Mouse (Mus musculus): ENCODE data around the gene Irf5. TPM values are rescaled to one million over a fixed set of nuclear protein-coding genes. Genes with fewer than 3 reads are reported as not detected.

Irf5 gene
- polyA plus RNA-seq, 1 experiment from 2014 or later: 5.0 TPM

DNA sequence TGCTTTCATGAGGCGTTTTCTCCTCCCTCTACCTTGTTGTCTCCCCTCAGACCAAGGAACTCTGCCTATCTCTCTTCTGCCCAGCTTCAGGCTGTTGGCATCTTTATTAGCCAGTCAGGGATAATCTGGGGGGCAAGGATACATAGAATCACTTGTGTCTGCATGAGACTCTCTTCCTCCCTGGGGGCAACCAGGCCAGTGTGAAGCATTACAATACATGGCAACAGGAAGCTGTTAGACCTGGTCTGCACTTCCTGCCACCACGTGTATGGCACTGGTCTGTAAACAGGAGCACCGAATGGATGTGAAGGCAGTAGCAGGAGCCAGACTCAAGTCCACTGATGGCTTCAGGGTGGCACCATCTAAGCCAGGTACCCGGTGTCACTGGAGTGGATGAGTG lies 3.6 kb downstream of the Irf5 start:
- Histone ChIP-seq H3K4me3 (ENCODE audit: low read length) (no peak overlapping the region), H3K4me1 (ENCODE audit: control insufficient read depth, insufficient read depth, low read length) (peaks cover 19% of the 10 kb centered on the region), H3K4me2 (replicated peaks; ENCODE audit: low read depth, low read length) (no peak overlapping the region), H3K9me3 (ENCODE audit: control insufficient read depth, low read length) (no peaks in the 10 kb centered on the region), H3K36me3 (ENCODE audit: control insufficient read depth, insufficient read depth, low read length) (no peaks in the 10 kb centered on the region), H3K27ac (ENCODE audit: low read depth, low read length) (no peak overlapping the region), H3K27me3 (ENCODE audit: control insufficient read depth, insufficient read depth, low read length) (peaks cover 31% of the 10 kb centered on the region), H3K9ac (ENCODE audit: low read depth, low read length) (no peak overlapping the region)
- ATAC-seq (ENCODE audit: low FRiP score, low TSS enrichment): no peak
- 56% methylated on average over 4 of the region's 4 CpGs for WGBS

DNA sequence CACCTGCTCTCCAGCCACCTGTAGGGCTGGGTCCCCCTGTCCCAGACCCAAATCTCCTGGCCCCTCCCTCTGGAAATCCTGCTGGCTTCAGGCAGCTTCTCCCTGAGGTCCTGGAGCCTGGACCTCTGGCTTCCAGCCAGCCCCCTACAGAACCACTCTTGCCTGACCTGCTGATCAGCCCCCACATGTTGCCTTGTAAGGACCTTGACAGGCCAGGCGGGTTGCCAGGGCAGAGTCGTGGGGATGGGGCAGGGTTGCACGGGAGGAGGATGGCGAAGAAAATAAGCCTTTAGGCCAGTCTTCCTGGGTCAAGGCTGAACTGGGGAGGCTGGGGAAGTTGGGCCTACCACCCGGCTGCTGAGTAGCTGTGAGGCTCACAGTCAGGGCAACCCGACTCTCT lies 8.9 kb downstream of the Irf5 start:
- ATAC-seq (ENCODE audit: low FRiP score, low TSS enrichment): peak; percentile 51; the same call in 1 of the 2 replicates
- H3K9ac ChIP-seq (ENCODE audit: low read depth, low read length): no peak overlapping the region; the same call in 1 of the 2 replicates
- WGBS: 40% methylated on average over 6 of the region's 6 CpGs

DNA sequence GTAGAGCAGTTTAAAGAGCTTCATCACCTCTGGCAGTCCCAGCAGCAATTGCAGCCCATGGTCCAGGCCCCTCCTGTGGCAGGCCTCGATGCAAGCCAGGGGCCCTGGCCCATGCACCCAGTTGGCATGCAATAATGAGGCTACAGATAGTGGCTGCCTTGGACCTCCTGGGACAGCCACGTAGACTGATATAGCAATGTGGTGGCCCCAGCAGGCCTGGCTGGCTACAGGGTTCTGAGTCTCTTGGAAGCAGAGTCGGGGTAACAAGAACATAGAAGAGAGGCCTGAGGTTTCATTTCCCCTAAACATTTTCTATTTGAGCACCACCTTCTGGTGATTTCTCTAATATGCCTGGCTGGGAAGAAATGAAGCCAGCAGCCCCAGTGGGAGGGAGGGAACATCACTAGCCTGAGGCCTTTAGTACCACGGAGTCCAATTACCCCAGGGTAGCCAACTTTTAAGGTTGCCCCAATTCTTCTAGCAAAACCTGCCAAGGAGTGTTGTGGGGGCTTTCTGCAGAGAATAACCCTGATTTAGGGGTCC lies 10.3 kb downstream of the Irf5 start:
- H3K27ac ChIP-seq (ENCODE audit: low read depth, low read length): no peak overlapping the region
- WGBS: 67% methylated on average over 4 of the region's 4 CpGs
- H3K4me1 ChIP-seq (ENCODE audit: control insufficient read depth, insufficient read depth, low read length): no peaks in the 10 kb centered on the region
- H3K4me3 ChIP-seq (ENCODE audit: low read length): no peak overlapping the region
- ATAC-seq (ENCODE audit: low FRiP score, low TSS enrichment): 0 out of 2 replicates have a peak, but pooled peaks have one; percentile 46
- H3K27me3 ChIP-seq (ENCODE audit: control insufficient read depth, insufficient read depth, low read length): no peaks in the 10 kb centered on the region; the same call in 1 of the 2 replicates
- no peak overlapping the region for H3K4me2 ChIP-seq (replicated peaks; ENCODE audit: low read depth, low read length)
- no peak overlapping the region; the same call in 1 of the 2 replicates for H3K9ac ChIP-seq (ENCODE audit: low read depth, low read length)
- no peaks in the 10 kb centered on the region for H3K9me3 ChIP-seq (ENCODE audit: control insufficient read depth, low read length)
- peaks cover 12% of the 10 kb centered on the region for H3K36me3 ChIP-seq (ENCODE audit: control insufficient read depth, insufficient read depth, low read length)

More for the DNA sequence above, 8.9 kb downstream of the Irf5 start:
- no peak overlapping the region for H3K4me2 ChIP-seq (replicated peaks; ENCODE audit: low read depth, low read length)
- no peaks in the 10 kb centered on the region for H3K9me3 ChIP-seq (ENCODE audit: control insufficient read depth, low read length)
- no peak overlapping the region for H3K27ac ChIP-seq (ENCODE audit: low read depth, low read length)
- H3K4me1 ChIP-seq (ENCODE audit: control insufficient read depth, insufficient read depth, low read length): no peaks in the 10 kb centered on the region
- H3K4me3 ChIP-seq (ENCODE audit: low read length): no peak overlapping the region
- H3K36me3 ChIP-seq (ENCODE audit: control insufficient read depth, insufficient read depth, low read length): peaks cover 9% of the 10 kb centered on the region; the same call in 1 of the 2 replicates
- H3K27me3 ChIP-seq (ENCODE audit: control insufficient read depth, insufficient read depth, low read length): no peaks in the 10 kb centered on the region; the same call in 1 of the 2 replicates

GRCm38 (mm10) chr6:29537221-29537620 lies 10.8 kb downstream of the Irf5 start:
- Histone ChIP-seq H3K27me3 (ENCODE audit: control insufficient read depth, insufficient read depth, low read length) (no peaks in the 10 kb centered on the region; the same call in 1 of the 2 replicates), H3K9me3 (ENCODE audit: control insufficient read depth, low read length) (no peaks in the 10 kb centered on the region), H3K4me2 (replicated peaks; ENCODE audit: low read depth, low read length) (no peak overlapping the region), H3K4me1 (ENCODE audit: control insufficient read depth, insufficient read depth, low read length) (no peaks in the 10 kb centered on the region), H3K36me3 (ENCODE audit: control insufficient read depth, insufficient read depth, low read length) (peaks cover 17% of the 10 kb centered on the region), H3K4me3 (ENCODE audit: low read length) (no peak overlapping the region), H3K9ac (ENCODE audit: low read depth, low read length) (no peak overlapping the region), H3K27ac (ENCODE audit: low read depth, low read length) (no peak overlapping the region)
- WGBS: 92% methylated on average over 3 of the region's 3 CpGs
- no peak for ATAC-seq (ENCODE audit: low FRiP score, low TSS enrichment)

GRCm38 (mm10) chr6:29539502-29539901 lies 13.1 kb downstream of the Irf5 start:
- H3K36me3 ChIP-seq (ENCODE audit: control insufficient read depth, insufficient read depth, low read length): peaks cover 35% of the 10 kb centered on the region

DNA sequence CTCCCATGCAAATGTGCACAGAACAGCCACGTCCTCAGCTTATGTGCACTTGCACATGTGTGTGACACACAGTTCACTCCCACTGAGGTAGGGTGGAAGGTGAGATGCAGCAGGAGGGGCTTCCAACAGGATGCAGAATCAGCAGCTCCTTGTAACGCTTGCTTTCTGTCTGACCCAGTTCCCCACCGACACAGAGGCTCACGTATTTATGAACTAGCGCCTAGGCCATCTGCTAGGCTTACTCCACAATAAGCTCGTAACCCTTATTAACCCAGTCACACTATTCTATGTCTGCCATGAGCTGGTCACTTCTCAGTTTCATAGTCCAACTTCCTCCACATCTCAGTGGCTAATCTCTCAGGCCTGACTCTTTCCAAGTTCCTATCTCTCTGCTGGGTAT lies 13.8 kb downstream of the Irf5 start:
- Histone ChIP-seq H3K4me3 (ENCODE audit: low read length) (no peak overlapping the region), H3K36me3 (ENCODE audit: control insufficient read depth, insufficient read depth, low read length) (peaks cover 41% of the 10 kb centered on the region), H3K4me1 (ENCODE audit: control insufficient read depth, insufficient read depth, low read length) (no peaks in the 10 kb centered on the region), H3K9me3 (ENCODE audit: control insufficient read depth, low read length) (no peaks in the 10 kb centered on the region), H3K4me2 (replicated peaks; ENCODE audit: low read depth, low read length) (no peak overlapping the region), H3K9ac (ENCODE audit: low read depth, low read length) (no peak overlapping the region), H3K27me3 (ENCODE audit: control insufficient read depth, insufficient read depth, low read length) (no peaks in the 10 kb centered on the region), H3K27ac (ENCODE audit: low read depth, low read length) (no peak overlapping the region)
- WGBS: 71% methylated on average over 6 of the region's 6 CpGs
- ATAC-seq (ENCODE audit: low FRiP score, low TSS enrichment): no peak

More at GRCm38 (mm10) chr6:29539502-29539901, 13.1 kb downstream of the Irf5 start:
- ATAC-seq (ENCODE audit: low FRiP score, low TSS enrichment): no peak
- H3K9ac ChIP-seq (ENCODE audit: low read depth, low read length): no peak overlapping the region
- no peaks in the 10 kb centered on the region for H3K27me3 ChIP-seq (ENCODE audit: control insufficient read depth, insufficient read depth, low read length)
- no peaks in the 10 kb centered on the region for H3K9me3 ChIP-seq (ENCODE audit: control insufficient read depth, low read length)
- no peak overlapping the region for H3K4me2 ChIP-seq (replicated peaks; ENCODE audit: low read depth, low read length)
- 85% methylated on average over 8 of the region's 8 CpGs for WGBS
- H3K4me3 ChIP-seq (ENCODE audit: low read length): no peak overlapping the region
- H3K27ac ChIP-seq (ENCODE audit: low read depth, low read length): no peak overlapping the region
- no peaks in the 10 kb centered on the region for H3K4me1 ChIP-seq (ENCODE audit: control insufficient read depth, insufficient read depth, low read length)

- no peaks in the 10 kb centered on the region for H3K4me1 ChIP-seq (ENCODE audit: control insufficient read depth, insufficient read depth, low read length)
- H3K9me3 ChIP-seq (ENCODE audit: control insufficient read depth, low read length): no peaks in the 10 kb centered on the region
- H3K9ac ChIP-seq (ENCODE audit: low read depth, low read length): no peak overlapping the region
- H3K4me3 ChIP-seq (ENCODE audit: low read length): no peak overlapping the region
- no peak for ATAC-seq (ENCODE audit: low FRiP score, low TSS enrichment)
- H3K4me2 ChIP-seq (replicated peaks; ENCODE audit: low read depth, low read length): no peak overlapping the region
- H3K27me3 ChIP-seq (ENCODE audit: control insufficient read depth, insufficient read depth, low read length): no peaks in the 10 kb centered on the region
- peaks cover 48% of the 10 kb centered on the region for H3K36me3 ChIP-seq (ENCODE audit: control insufficient read depth, insufficient read depth, low read length)
- H3K27ac ChIP-seq (ENCODE audit: low read depth, low read length): no peak overlapping the region
- WGBS: 94% methylated on average over 1 of the region's 1 CpGs
Observed at GRCm38 (mm10) chr6:29540956-29541355, 14.5 kb downstream of the Irf5 start.

DNA sequence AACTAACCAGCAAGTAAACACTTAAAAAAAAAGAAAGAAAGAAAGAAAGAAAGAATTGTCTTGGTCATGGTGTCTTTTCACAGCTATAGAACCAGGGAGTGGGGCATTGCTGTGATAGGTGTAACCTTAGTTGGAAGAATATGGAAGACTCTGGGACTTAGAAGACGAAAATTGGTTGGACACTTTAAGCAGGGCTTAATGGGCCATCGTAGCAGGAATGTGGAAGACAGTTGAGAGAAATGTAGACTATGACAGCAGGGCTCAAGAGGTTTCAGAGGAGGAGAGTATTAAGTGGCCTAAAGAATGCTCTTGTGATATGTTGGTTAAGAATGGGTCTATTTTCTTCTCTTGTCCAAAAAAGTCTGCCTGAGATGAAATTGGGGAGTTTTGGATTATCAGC lies 19.2 kb downstream of the Irf5 start:
- no peaks in the 10 kb centered on the region for H3K4me1 ChIP-seq (ENCODE audit: control insufficient read depth, insufficient read depth, low read length)
- no peak overlapping the region for H3K4me2 ChIP-seq (replicated peaks; ENCODE audit: low read depth, low read length)
- WGBS: 96% methylated on average over 2 of the region's 2 CpGs
- H3K4me3 ChIP-seq (ENCODE audit: low read length): no peak overlapping the region
- peaks cover 69% of the 10 kb centered on the region for H3K36me3 ChIP-seq (ENCODE audit: control insufficient read depth, insufficient read depth, low read length)
- H3K9me3 ChIP-seq (ENCODE audit: control insufficient read depth, low read length): no peaks in the 10 kb centered on the region
- H3K27ac ChIP-seq (ENCODE audit: low read depth, low read length): no peak overlapping the region
- no peak overlapping the region for H3K9ac ChIP-seq (ENCODE audit: low read depth, low read length)
- ATAC-seq (ENCODE audit: low FRiP score, low TSS enrichment): no peak
- no peaks in the 10 kb centered on the region for H3K27me3 ChIP-seq (ENCODE audit: control insufficient read depth, insufficient read depth, low read length)

DNA sequence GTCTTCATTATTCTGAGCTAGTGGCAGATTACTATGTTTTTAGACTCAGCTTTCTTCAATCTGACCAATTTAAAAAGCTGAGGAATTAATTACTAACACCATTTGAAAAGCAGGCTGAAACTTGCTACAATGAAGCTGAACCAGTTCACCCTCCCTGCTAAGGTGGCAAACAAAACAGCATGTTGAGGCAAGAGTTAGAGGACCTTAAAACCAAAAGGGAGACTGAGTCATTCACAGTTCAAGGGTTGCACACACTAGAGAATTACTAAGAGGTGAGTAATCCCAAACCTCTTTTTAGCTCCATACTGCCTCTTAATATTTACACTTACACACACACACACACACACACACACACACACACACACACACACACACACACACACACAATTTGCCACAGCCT lies 21.2 kb downstream of the Irf5 start:
- no peak overlapping the region for H3K4me3 ChIP-seq (ENCODE audit: low read length)
- H3K9ac ChIP-seq (ENCODE audit: low read depth, low read length): no peak overlapping the region
- no peaks in the 10 kb centered on the region for H3K27me3 ChIP-seq (ENCODE audit: control insufficient read depth, insufficient read depth, low read length)
- no peak overlapping the region for H3K27ac ChIP-seq (ENCODE audit: low read depth, low read length)
- H3K9me3 ChIP-seq (ENCODE audit: control insufficient read depth, low read length): no peaks in the 10 kb centered on the region
- peaks cover 76% of the 10 kb centered on the region for H3K36me3 ChIP-seq (ENCODE audit: control insufficient read depth, insufficient read depth, low read length)
- no peaks in the 10 kb centered on the region for H3K4me1 ChIP-seq (ENCODE audit: control insufficient read depth, insufficient read depth, low read length)
- H3K4me2 ChIP-seq (replicated peaks; ENCODE audit: low read depth, low read length): no peak overlapping the region
- no peak for ATAC-seq (ENCODE audit: low FRiP score, low TSS enrichment)
